Mouse (Mus musculus): Measurements from ENCODE around the gene Dnm2. TPM values are rescaled to one million over a fixed set of nuclear protein-coding genes. Genes with fewer than 3 reads are reported as not detected.
"Not testable (repeated sequence)": the region's sequence is repeated elsewhere in the genome, so short reads cannot be mapped to it uniquely, and the experiment has no call there.

Dnm2 gene
- polyA plus RNA-seq, 3 experiments from 2014 or later = 85.4 to 117 (median 97.6) TPM

DNA sequence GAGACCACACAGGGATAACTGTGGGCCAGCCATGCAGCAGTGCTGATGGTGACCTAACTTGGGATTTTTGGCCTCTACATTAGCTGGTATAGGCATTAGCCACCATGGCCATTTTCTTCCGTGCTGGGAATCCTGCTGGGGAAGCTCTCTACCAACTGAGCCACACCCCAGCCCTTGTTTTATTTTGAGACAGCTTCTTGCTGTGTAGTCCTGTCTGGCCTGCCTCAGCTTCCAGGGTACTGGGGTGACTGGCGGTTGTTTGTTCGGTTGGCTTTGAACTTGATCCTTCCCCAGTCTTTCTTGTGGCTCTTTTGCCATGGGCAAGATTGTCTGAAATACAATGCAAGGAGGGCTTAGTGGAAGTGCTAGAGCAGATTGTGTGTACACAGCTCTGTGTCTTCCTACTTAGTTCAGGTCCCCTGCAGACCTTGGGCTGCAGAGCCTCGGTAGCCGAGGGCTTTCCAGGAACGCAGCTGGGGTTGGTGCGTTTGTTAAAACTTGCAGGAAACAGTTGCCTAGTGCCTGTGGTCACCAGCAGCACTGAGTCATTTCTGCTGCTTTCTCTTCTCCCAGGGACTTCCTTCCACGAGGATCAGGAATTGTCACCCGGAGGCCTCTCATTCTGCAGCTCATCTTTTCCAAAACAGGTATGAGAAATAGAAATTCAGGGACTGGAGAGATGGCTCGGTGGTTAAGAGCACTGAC, 32.4 kb downstream of the Dnm2 start:
- no peak for ATAC-seq

DNA sequence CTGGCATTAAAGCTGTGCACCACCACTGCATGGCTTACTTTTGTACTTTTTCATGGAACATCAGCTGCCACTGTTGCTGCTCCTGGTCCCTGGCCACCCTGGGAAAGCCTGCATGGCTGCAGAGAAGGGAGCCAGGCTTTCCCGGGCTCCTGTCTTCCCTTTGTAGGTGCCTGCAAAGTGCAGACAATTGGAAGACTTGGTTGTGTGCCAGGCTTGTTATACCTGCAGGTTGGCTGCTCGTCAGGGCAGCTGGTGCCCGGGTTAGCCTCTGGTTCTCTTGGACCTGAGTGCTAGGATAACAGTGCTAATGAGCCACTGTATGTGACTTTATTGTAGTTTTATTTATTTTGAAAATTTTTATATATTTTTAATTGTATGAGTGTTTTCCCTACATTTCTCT, 34.1 kb downstream of the Dnm2 start:
- ATAC-seq = no peak

DNA sequence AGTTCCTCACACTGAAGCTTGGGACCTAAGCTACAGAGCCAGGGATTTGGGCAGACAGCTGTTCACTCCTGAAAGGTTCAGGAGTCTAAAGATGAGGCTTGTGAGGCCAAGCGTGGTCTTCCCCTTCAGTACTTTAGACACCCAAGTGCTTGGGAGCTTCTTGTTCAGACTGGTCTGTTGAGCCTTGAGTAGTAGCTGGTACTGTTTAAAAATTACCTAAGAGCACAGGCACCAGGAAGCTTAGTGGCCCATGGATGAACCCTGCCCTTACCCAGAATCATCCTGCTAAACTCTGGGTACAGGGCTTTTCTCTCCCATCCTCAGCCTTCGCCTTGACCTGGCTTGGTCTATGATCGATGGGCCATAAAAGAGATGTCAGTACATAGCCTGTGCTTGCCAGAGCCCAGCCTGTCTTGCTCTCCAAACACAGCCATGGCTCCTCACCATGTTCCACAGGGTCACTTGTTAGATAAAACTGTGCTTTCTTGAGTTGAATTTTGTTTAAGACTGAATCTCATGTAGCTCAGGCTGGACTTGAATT, 35.8 kb downstream of the Dnm2 start:
- ATAC-seq = no peak

DNA sequence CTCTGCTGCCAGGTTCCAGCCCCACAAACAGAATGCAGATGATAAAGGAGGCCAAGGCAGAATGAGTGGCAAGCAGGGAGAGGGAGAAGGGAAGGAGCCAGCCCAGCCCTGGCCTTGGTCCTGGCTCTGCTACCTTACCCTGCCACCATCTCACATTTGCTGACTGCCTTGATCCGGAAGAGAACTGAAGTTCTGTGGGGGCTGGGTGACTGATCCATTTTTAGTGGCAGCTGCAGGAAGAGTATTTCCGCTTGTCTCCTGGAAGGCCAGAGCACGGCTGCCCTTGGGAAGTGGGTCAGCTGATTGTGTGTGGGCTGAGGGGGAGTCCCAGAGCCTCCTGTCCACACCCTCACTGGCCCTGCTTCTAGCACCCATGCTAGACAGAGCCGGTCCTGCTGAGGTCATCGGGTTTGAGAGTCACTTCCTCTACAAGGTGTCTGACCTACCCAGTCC, 38.5 kb downstream of the Dnm2 start:
- peak; percentile 25 for ATAC-seq

DNA sequence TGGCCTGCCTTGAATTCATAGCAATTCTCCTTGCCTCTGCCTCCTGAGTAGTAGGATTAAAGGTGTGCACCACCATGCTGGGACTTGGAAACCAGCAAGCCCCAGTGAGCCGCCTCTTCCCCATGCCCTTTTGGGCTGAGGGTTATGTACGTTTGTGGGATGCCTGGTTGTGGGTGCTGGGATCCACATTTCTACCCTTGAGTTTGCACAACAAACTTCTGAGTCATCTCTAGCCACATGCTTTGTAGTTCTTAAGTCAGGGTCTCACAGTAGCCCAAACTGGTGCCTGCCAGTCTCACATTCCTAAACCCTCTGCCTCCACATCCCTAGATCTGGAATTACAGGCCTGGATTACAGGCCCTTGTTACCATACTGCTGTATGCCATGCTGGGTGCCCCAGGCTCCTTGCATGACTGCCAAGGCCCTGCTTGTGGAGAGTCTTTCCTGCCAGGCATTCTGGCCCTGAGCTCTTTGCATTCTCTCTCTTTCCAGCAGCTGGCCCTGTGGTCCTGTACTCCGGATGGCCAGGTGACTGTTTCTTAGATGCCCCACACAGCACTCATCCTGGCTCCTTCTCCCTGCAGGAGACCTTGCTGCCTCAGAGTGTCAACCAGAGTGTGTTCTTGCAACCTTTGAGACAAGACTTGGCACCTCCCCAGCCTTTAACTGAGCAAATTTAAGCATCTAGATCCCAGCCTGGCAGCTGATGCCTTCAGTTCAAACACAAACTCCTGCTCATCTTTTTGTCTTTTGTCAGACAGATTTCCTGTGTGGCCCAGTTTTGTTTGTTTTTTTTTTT, 39.3 kb downstream of the Dnm2 start:
- ATAC-seq = no peak

DNA sequence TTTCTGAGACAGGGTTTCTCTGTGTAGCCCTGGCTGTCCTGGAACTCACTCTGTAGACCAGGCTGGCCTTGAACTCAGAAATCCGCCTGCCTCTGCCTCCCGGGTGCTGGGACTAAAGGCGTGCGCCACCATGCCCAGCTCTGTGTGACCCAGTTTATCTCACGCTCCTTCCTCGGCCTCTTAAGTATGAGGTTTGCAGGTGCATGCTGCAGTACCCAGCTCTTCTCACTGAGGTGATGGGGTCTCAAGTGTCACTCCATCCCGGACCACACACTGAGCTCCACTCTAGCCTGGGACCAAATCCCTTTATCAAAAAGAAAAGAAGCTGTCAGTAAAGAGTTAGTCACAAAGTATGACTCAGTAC, 39.8 kb downstream of the Dnm2 start:
- not testable (repeated sequence) for ATAC-seq

DNA sequence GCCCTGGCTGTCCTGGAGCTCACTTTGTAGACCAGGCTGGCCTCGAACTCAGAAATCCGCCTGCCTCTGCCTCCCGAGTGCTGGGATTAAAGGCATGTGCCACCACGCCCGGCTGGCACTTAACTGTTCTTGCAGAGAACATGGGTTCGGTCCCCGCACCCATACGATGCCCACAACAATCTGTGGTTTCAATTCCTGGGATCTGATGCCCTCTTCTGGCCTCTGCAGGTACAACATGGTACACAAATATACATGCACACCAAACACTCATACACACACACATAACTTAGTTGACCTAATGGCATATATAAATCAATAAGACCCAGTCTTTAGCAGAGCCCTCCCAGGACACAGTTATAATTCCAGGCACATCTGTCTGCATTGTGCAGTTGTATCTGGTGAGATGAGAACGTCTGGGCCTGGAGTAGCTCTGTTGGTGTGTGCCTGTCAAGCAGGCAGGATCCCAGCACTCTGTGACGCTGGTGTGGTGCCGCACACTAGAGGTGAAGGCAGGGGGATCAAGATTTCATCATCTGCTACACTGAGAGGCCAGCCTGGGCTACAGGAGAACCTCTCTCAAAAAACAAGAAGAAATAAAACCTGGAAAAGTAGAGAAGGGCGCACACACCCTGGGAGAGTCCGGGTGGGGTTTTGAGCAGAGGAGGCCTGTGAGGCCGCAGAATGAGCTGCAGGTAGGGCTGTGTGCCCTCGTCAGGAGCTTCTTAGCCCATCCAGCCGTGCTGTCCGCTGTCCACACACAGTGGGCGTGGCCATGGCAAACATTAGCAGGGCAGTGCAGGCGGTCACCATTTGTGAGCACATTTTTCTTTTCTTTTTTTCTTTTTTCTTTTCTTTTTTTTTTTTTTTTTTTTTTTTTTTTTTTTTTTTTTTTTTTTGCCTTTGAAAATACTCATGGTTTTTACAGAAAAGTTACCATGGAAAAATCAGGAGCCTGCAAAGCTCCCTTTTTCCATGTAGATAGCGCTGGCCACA, 44.6 kb downstream of the Dnm2 start:
- ATAC-seq = no peak

DNA sequence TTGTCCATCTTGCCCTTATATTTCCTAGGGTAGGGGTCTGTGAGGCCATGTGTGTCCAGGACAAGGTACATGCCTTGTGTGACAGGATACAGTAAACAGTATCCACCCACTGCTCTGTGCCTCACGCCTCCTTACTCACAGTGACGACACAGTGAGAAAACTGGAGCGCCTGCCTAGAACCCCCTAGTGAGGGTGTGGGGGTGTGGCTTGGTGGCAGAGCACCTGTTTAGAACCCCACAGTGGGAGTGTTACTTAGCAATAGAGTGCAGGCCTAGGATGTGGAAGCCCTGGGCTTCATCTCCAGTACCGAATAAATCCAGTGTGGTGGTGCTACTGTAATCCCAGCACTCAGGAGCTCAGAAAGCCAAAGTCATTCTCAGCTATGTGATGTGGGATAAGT, 48.2 kb downstream of the Dnm2 start:
- ATAC-seq = no peak

DNA sequence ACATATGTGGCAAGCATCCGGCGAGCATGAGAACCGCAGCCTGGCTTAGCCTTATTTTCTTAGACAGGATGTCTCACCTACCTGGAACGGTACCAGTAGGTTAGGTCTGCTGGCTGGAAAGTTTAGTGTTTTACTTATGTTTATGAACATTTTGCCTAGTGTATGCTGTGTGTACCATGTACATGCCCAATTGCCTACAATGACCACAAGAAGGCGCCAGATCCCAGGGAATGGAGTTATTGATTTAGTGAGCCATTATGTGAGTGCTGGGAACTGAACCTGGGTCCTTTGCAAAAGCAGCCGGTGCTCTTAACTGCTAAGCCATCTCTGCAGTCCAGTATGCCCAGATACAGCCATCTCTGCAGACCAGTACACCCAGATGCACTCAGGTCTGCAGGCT, 53.0 kb downstream of the Dnm2 start:
- ATAC-seq = no peak

DNA sequence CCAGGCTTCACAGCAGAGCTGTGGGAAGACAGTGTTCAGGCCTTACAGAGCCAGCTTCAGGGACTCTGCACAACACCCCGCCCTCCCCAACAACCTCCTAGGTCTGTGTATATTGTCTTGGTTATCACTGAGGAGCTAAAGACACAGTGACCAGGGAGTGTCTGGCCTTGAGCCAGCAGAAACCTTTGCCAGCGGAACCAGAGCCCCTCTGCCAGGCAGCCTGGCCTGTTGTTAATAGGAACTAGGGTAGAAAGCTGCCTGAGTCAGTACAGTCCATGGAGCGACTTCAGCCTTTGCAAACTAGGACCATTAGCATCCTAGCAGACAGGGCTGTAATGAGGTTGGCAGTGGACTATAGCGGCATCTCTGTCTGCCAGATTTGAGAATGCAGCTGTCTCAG, 59.4 kb downstream of the Dnm2 start:
- no peak for ATAC-seq

DNA sequence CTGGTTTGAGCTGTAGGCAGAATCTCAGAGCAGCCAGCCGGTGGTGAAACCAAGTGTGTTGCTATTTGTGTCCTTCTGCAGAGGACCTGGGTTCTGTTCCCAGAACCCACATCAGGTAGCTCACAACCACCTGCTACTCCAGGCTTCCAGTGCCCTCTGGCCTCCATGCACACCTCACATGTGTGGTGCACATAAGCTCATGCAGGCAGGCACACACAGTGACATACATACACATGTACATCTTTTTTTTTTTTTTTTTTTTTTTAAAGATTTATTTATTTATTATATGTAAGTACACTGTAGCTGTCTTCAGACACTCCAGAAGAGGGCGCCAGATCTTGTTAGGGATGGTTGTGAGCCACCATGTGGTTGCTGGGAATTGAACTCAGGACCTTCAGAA, 63.5 kb downstream of the Dnm2 start:
- not testable (repeated sequence) for ATAC-seq

DNA sequence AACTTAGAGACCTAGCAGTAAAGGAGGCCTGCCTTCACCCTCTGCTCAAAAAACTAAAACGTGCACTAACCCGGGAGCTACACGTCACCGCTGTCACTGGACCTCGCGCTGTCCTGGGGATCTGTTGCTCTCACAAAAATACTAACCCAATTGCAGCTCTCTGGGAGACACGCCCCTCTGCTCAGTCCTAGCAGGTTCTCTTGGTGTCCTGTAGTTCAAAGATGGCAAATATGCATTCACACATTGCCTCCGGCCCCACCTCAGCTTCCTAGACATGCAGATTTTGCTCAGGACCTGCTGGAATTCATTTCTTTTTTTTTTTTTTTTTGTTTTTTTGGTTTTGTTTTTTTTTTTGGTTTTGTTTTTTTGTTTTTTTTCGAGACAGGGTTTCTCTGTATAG, 66.0 kb downstream of the Dnm2 start:
- no peak for ATAC-seq

DNA sequence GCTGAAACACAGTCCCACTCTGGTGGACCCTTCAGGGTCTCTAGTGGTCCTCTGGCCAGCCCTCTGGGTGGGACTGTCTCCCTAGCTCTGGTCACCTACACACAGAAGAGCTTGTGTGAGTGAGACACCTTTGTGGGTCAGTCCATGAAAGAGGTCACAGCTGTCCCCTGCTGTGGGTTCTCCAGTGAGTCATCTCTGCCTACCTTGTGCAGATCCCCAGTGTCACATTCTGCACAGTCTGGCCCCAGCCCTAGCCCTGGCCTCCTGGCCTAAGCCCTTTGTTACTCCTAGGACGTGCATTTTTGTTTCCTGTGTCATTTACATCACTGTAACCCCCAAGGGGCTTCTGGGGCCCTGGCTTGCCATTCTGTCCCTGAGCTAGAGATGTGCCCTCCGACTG, 69.2 kb downstream of the Dnm2 start:
- ATAC-seq = no peak

DNA sequence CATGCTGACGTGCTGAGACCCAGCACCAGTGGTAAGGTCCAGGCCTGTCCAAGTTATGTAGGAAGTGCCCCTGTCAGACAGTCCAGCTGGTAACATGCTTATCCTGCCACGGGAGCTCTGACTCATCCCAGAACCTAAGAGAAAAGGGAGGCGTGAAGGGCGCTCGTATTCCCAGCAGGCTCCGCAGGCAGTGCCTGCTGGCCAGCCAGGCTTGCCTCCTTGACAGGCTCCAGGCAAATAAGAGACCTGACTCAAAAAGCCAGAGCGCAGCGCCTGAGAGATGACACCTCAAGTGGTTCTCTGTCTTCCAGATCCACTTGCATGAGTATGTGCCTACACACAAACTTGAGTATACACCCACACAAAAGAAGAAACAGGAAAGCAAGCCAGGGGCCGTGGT, 70.0 kb downstream of the Dnm2 start:
- no peak for ATAC-seq

DNA sequence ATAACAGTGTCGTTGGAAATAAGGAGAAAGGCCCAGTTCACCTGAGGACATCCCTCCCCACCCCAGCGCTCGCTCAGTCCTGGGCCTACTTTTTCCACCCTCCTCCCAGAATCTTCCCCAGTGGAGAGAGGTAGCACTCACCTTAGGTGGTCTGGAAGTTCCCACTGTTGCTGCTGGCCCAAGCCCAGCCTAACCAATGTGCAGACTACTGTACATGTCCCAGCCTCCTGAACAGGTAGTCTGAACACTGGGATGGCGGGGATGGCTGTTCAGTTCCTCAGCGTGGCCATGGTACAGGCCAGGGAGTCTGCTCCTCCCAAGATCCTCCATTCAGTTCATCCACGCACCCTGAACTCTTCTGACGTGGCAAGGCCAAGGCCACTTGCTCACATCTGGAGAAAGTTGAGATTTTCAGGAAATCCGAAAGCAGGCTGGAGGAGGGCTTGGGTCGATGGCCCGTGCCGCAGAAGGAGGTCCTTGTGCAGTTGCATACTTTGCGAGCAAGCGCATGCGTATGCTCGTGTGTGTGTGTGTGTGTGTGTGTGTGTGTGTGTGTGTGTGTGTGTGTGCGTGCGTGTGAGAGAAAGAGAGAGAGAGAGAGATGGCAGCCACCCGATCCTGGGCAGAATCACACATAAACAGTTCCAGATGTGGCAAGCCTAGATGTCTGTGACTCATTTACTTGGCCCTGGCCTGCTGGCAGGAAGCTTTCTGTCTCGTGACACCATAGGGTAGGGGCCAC, 71.8 kb downstream of the Dnm2 start:
- ATAC-seq = no peak

DNA sequence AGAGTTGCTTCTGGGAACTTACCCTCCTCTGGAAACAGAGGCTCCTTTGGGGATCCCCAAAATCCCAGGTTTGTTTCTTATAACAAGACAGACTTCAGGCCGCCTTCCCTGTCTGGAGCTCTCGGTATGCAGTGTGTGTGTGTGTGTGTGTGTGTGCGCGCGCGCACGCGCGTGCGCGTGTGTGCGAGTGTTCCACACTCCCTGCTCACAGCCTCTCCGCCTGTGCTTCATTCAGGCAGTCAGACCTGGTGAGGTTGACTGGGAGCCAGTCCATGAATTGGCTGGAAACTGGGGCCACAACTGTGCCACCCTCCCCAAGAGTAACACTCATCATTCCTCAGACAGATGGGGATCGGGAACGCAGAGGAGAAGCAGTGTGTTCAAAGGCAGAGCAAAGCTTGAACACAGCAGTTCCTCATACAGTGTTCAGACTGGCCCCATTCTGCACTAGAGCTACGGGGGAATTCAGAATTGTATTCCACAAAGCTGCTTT, 72.4 kb downstream of the Dnm2 start:
- no peak for ATAC-seq

DNA sequence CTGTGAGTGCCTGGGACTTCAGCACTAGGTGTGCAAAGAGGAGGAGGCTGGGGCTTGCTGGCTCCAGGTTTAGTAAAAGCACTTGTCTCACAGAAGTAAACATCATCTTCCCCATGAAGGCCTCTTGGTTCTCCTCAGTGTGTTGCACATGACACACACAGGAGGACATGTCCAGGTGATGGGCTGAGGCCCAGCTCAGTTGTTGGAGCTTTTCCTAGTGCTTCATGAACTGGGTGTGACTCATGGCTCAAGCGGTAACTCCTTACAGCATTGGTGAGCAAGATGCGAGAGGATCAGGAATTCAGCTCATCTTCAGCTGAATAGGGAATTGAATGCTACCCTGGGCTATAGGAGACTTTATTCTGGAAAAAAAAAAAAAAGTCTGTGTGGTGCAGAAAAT, 73.0 kb downstream of the Dnm2 start:
- ATAC-seq = no peak

DNA sequence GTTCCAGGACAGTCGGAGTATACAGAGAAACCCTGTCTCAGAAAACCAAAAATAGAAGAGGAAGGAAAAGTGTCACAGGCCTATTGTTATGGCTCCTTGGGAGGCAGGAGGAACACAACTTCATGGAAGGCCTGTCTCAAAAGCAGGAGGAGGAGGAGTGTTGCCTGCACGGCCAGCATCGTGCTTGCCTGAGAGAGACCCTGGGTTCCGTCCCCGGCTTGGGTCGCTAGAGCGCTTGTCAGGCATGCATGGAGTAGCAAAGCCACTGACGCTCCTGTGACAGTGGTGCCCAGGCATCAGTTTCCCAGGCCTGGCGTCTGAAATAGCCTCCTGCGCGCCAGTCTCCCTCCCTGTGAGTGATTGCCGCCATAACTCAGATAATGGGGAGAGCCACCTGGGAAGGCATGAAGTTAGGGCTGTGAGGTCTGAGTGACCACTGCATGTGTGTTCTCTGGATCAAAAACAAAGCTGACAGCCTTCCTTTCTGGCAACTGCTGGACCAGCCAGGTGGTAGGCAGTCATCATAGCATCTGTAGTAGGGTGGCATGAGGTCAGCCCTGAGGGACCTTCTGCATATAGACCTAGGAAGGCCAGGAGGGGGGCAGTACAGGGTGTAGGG, 73.7 kb downstream of the Dnm2 start:
- no peak for ATAC-seq

DNA sequence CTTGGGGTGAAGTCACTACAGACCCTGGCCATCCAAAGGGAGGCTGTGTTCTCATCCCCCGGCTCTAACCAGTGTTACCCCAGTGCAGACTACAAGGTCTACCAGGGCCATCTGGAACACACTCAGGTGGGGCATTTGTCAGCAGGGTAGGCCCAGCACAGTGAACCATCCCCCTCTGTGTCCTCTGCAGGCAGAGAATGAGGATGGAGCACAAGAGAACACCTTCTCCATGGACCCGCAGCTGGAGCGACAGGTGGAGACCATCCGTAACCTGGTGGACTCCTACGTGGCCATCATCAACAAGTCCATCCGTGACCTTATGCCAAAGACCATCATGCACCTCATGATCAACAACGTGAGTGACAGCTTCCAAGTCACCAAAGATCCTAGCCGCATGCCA, 78.6 kb downstream of the Dnm2 start:
- no peak for ATAC-seq

DNA sequence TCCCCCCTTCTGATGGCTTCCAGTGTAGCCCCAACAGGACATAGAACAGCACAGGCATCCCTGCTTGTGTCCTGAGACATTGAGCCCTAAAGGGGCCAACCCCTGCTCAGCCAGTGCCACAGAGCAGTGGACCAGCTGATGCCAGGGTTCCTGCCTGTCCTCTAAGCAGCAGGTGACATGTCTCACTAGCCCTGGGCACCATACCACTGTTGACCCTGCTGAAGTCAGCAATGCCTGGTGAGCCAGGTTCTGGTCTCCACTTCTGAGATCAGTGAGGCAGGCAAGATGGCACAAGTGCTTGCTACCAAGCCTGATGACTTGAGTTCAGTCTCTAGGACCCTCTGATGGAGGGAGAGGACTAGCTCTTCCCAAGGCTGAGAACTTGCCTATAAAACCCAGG, 81.1 kb downstream of the Dnm2 start:
- no peak for ATAC-seq

DNA sequence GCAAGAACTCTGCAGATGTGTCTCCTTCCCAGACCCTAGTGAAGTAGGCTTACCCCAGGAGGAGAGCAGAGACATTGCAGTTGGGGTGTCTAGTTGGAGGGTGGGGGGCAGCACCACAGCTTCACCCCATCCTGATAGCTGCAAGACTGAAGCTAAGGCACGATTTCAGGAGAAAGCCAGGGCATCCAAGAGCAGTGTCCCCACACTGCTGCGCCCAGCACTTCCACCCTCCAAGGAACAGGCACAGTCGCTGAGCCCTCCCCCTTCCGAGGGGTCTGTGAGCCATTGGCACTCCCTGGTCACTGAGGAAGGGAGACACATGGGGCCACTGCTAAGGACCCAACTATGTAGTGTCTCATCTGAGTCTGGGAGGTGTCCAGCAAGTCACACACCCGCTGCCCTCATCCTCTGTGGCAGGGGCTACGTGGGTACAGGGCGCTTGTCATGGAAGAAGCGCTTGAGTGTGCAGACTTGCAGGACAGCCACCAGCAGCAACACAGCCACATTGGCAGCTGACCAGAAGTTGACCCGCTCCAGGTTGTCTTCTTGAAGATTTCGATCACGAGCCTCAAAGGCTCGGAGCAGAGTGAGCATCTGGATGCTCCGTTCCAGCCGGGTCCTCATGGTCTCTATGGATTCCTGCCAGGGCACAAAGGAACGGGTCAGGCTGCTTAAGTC, 83.2 kb downstream of the Dnm2 start:
- ATAC-seq = no peak
